Mouse (Mus musculus) forelimb bud, embryonic 11.5 days (tissue): ENCODE measurements around the gene Gm42906.

ENCODE experiments used
- DNase-seq: peaks from one replicate; pipeline ENCODE4 v3.0.0-alpha.2; 2012; ENCODE audit warnings: low read depth, low spot score

Gene Gm42906

GRCm38 (mm10) chr5:151394690-151395089, 33.3 kb downstream of the Gm42906 start:
- no peak for DNase-seq

DNA sequence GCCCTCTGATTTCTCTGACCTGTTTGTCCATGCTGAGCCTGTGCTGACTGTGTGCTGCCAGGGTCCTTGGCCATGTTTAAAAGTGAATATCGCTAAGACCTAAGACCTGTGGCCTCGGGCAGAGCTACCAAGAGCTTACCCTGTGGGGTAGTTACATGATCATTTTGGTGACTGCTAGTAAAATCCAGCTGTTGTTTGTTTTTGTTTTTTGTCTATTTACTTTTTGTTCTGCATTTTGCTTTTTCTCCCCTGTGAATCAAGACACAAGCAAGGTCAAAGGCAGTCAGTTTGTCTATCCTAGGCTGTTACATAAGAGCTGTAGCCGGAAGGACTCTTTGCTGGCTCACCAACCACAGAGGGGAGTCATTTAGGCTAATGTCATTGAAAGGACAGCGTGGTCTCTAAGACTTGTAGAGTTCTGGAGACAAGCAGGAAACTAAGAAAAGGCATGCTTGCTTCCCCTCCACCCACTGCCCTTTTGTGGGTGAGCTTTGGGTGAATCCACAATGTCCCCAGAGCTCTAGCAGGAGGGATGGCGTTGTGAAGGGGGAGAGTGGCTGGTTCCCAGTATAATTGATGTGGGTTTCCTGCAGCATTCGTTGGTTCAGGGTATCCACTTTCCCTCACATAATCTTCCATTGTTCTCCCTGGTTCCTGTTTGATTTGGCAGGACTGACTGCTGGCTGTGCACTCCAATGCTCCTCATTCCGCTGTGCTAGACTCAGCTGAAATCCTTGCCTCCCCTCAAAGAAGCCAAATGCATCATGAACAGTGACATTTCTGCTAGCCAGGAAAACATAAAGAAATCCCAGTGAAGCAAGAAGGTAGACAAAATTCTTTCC, 33.9 kb downstream of the Gm42906 start:
- DNase-seq, result no peak

DNA sequence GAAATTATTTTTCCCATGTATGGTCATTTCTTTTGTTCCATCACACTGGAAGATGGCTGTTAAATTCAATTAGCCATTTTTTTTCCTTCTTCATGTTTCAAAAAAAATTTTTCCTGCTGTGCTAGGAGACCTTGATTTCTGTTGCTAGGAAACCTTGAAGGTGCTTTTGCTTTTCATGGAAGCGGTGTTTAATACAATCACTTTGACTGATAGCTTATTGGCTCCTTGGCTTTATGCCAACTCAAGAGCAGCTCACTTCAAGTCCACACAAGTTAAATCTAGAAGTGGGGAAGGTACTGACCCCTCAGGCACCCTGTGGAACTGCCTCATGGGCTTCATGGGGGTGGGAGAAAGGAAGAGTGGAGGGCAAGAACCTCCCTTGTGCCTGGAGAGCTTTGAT, 38.1 kb downstream of the Gm42906 start:
- no peak for DNase-seq

DNA sequence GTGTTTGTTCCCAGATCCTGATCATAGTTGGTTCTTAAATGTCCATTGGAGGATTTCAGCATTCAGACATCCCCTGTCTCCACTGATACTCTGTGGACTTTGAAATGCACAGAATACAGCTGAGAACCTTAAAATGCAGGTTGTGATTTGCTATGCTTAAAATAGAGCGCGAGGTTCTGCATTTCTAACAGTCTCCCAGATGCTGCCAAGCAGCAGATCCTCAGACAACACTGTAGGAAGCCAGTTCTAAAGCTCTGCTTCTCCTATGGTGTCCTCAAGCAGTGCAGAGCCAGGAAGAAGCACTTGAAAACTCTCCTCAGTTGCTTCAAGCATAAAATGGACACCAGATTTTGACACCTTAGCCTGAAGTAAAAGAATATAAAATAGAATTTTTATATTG, 48.1 kb downstream of the Gm42906 start:
- no peak for DNase-seq

DNA sequence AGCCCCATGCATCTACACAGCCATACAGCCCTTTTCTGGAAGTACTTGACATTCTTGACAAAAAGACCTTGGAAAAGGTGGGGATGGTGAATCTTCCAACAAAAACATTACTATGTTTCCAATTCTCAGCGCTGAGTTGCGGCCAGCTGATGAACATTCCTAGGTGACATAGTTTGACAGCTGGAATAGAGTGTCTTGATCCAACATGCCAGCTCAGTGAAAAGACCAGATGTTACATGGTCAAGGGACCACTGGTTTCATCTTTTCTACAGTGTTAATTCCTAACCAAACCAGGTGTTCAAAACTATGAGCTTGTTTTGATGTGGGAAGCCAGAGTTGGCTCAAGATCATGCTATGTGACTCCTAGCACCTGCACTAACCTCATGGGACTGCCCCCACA, 48.8 kb downstream of the Gm42906 start:
- no peak for DNase-seq

GRCm38 (mm10) chr5:151376931-151377330, 51.0 kb downstream of the Gm42906 start:
- DNase-seq, result no peak

DNA sequence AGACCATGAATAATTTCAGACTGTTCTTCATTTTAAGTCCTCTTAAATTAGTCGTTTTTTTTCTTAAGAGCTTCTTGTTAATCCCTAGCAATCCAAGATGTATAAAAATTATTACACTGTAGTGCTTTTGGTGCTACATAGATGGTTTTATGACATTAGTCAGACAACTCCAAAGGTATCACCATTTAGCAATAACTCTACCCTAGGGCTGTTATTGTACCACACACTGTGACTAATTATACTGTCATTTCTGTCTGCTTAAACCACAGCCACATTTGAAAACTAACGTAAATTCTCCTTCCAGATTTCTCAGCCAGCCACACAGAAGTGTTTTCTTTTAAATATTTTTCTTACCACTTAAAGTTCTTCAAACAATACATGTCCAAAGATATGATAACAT, 53.1 kb downstream of the Gm42906 start:
- DNase-seq, result no peak

DNA sequence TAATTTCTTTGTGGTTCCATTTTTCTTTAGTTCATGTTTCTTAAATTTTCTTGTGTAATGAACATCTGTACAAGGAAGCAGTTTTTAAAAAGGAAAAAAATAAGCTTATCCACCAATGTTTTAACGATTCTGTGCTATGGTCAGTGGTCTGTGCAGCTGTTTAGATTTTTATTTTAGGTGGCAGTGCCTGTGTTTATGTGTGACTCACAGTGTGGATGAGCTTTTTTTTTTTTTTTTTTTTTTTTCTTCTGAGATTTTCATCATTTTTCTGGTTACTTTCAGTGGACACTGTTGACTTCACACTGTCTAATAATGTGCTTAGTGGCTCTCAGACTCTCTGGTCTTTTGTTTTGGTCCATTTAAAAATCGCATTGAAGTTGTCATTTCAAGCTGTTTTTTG, 56.8 kb downstream of the Gm42906 start:
- DNase-seq, result no peak

- no peak for DNase-seq
These were observed 58.6 kb downstream of the Gm42906 start for GRCm38 (mm10) chr5:151369306-151369721.

DNA sequence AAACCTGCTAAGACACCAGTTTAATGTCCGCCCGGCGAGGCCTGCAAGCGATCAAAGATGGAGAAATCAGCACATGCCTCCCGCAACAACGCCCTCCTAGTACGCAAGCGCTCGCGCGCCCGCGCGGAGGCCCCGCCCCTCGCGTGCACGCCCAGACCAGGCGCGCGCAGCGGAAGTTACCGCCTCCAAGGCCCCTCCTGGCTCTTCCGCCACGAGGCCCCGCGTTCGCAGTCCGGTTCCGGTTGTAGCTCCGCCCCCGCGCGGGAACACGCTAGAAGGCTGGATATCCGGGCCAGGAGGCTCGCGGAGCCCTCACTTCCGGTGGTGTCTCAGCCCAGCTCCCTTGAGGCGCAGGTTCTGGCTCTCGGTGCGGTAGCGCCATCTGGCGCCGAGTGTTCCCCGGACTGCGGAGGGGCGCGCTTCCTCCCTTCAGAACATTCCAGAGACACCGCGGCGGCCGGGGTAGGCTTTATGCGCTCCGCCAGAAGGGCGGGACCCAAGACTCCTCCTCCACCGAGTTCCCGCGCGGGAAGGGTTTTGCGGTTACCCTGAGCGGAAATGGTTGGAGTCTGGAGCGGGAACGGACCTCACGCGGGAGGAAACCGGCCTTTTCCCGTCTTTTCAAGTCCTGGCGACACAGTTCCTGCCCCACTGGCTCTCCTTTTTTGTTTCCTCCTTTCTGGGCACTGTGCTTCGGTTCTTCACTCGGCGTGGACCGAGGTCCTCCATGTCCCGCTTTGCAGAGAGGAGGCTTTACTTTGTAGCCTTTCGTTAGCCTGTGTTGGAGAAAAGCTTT, 59.4 kb downstream of the Gm42906 start:
- DNase-seq, result peak; percentile 99

DNA sequence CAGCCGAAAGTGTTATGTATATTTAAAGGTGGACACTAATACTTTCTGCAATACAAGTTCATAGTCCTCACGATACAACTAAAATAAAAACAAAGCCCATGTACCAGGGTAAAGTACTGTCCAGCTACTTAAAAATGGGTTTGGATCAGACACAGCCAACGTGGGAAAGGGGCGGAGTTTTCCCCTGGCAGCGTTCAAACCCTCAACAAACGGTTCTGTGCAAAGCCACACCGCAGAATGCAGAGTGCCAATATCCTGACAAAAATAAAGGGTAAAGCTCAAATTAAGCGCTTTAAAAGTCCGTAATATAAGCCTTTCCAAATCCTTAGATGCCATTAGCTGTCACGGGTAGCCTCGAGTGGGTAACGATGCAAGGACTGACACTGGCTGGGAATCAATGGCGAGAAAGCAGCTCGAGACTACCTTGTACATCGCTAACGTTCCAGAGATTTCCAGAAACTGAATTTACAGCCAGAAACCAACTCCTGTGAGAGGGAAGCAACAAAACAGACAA, 60.0 kb downstream of the Gm42906 start:
- peak; percentile 28 for DNase-seq

- DNase-seq, result no peak
These were observed 60.6 kb downstream of the Gm42906 start for GRCm38 (mm10) chr5:151367317-151367716.

GRCm38 (mm10) chr5:151363343-151364000, 64.5 kb downstream of the Gm42906 start:
- no peak for DNase-seq

DNA sequence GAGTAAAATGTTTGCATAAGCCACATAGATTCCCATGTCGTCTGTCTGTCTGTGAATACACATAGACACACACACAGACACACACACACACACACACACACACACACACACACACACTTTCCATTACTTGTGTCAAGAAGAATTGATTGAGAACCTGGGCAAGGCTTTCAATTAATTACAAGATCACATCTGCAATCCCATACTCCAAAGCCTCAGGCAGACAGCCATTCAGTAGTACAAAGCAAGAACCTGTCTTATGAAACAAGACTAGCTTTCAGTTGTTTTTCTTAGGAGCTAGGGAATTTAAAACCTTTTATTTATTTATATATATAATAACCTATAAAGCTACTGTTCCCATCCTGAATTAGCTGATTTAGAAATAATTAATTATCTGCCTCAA, 78.3 kb downstream of the Gm42906 start:
- no peak for DNase-seq

DNA sequence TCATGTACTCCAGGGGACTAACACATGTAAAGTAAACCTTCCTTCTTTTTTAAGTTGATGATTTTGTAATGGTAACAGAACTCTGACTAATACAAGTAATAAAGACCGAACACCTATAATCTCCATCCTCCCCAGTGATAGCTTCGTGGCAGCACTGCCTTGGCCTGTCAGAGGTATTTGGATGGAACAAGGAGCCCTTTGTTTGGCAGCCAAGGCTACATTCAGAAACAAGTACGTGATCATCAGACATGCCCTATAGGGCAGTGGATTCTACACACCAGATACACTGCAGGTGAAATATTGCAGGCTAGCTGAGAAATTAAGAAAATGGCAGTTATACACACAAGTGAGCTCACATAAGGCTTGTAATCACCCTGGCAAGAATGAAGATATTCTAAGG, 79.5 kb downstream of the Gm42906 start:
- no peak for DNase-seq

DNA sequence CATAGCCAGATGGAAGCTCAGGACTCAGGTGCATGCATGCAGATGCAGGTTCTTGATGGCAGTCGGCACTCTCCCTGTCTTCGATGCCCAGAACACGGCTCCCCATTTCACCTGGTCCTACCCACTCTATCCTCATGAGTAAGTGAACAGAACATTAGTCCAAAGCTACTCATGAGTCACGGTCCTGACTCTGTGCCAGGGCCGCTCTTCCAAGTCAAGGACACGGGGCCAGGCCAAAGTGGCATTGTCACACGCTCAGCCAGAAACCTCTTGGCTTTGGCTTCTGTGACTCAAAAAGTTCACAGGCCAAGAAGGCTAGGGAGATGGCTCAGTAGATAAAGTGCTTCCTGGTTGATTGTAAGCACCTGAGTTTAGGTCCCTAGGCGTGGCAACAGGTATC, 81.3 kb downstream of the Gm42906 start:
- no peak for DNase-seq

- no peak for DNase-seq
These were observed 83.2 kb downstream of the Gm42906 start for GRCm38 (mm10) chr5:151344737-151345136.

DNA sequence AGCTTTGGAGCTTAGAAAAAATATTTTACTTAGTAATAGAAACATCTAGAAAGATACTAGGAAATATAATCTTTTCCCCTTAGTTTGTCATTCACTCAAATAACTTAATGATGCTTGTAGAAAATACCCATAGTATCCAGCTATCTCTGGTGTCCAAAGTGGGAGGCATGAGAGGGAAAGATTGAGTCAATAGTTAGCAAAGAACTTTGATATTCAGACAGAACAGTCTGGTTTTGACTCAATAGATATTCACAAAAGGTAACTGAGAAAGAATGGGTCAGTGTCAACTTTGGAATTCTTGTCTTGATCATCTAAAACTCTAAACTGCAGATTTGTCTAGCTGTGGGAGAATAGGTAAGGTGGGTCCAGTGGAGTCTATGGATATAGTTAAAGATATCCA, 94.3 kb downstream of the Gm42906 start:
- no peak for DNase-seq

GRCm38 (mm10) chr5:151333191-151333594, 94.8 kb downstream of the Gm42906 start:
- no peak for DNase-seq

GRCm38 (mm10) chr5:151315804-151316597, 112.0 kb downstream of the Gm42906 start:
- peak; percentile 43 for DNase-seq

GRCm38 (mm10) chr5:151300286-151300685, 127.7 kb downstream of the Gm42906 start:
- no peak for DNase-seq
